Comparison of ENCODE assay signal across 8 mouse cellular contexts in genomic region chrX:105926121-105926735, GRCm38 (mm10). TPM values are rescaled to one million over a fixed set of nuclear protein-coding genes. Genes with fewer than 3 reads are reported as not detected.
A peak's percentile ranks its signal among the peaks of the same experiment; 100 is the strongest.
DNase-seq lines count a peak whose midpoint lies in the region; ATAC-seq and TF ChIP-seq lines count a peak whose summit lies in the region.

No protein-coding gene starts in this region.

- no peak for ATAC-seq in forebrain, embryonic 12.5 days (ENCODE audit: low FRiP score)
- no peak for ATAC-seq in heart, embryonic 16.5 days (replicated peaks; ENCODE audit: extremely low read depth, insufficient read depth, low FRiP score)
- no peak for ATAC-seq in liver, postnatal 0 days

- H3K4me2 ChIP-seq in forebrain, embryonic 12.5 days: 0 out of 2 replicates have a peak overlapping the region, but pooled peaks have one; percentile 52
- H3K4me2 ChIP-seq in heart, embryonic 16.5 days (ENCODE audit: low read depth, low read length): peak overlapping the region; percentile 67
- H3K4me2 ChIP-seq in liver, postnatal 0 days (ENCODE audit: low read depth, low read length): peak overlapping the region; percentile 51

- H3K9ac ChIP-seq in forebrain, embryonic 12.5 days: no peak overlapping the region
- H3K9ac ChIP-seq in heart, embryonic 16.5 days (ENCODE audit: low read length): no peak overlapping the region
- no peak overlapping the region for H3K9ac ChIP-seq in liver, postnatal 0 days (replicated peaks)

- no peak overlapping the region for H3K4me3 ChIP-seq in forebrain, embryonic 12.5 days (replicated peaks)
- H3K4me3 ChIP-seq in forebrain, embryonic 10.5 days: no peak overlapping the region
- no peak overlapping the region for H3K4me3 ChIP-seq in heart, embryonic 16.5 days (ENCODE audit: low read length)
- no peak overlapping the region for H3K4me3 ChIP-seq in liver, postnatal 0 days (ENCODE audit: low read depth, low read length)
- no peak overlapping the region for H3K4me3 ChIP-seq in thymus, adult 2 months (ENCODE audit: control insufficient read depth, insufficient read depth, low read length)

- no peaks in the 10 kb centered on the region for H3K36me3 ChIP-seq in forebrain, embryonic 12.5 days (replicated peaks)
- H3K36me3 ChIP-seq in forebrain, embryonic 10.5 days (replicated peaks): peaks cover 43% of the 10 kb centered on the region
- 0 out of 2 replicates have a peak, but pooled peaks cover 3% of the 10 kb centered on the region for H3K36me3 ChIP-seq in heart, embryonic 16.5 days (ENCODE audit: control insufficient read depth, insufficient read depth)
- H3K36me3 ChIP-seq in liver, postnatal 0 days (replicated peaks; ENCODE audit: insufficient read depth, low read length): no peaks in the 10 kb centered on the region
- no peaks in the 10 kb centered on the region for H3K36me3 ChIP-seq in thymus, adult 2 months (ENCODE audit: control insufficient read depth, insufficient read depth, low read length)

- peaks cover 3% of the 10 kb centered on the region; the same call in 1 of the 2 replicates for H3K9me3 ChIP-seq in forebrain, embryonic 12.5 days
- peaks cover 18% of the 10 kb centered on the region for H3K9me3 ChIP-seq in forebrain, embryonic 10.5 days
- H3K9me3 ChIP-seq in heart, embryonic 16.5 days (replicated peaks; ENCODE audit: control insufficient read depth, low read length): no peaks in the 10 kb centered on the region
- H3K9me3 ChIP-seq in liver, postnatal 0 days (ENCODE audit: low read length): no peaks in the 10 kb centered on the region

- H3K27ac ChIP-seq in forebrain, embryonic 12.5 days: no peak overlapping the region
- H3K27ac ChIP-seq in forebrain, embryonic 10.5 days: no peak overlapping the region
- no peak overlapping the region for H3K27ac ChIP-seq in heart, embryonic 16.5 days (ENCODE audit: low read length)
- H3K27ac ChIP-seq in liver, postnatal 0 days (ENCODE audit: low read depth): no peak overlapping the region; the same call in 1 of the 2 replicates
- H3K27ac ChIP-seq in thymus, adult 2 months (ENCODE audit: control insufficient read depth, insufficient read depth, low read length): peak overlapping the region; percentile 27; the same call in 1 of the 2 replicates

- H3K27me3 ChIP-seq in forebrain, embryonic 12.5 days: no peaks in the 10 kb centered on the region
- H3K27me3 ChIP-seq in forebrain, embryonic 10.5 days (ENCODE audit: poor library complexity, severe bottlenecking): no peaks in the 10 kb centered on the region
- no peaks in the 10 kb centered on the region for H3K27me3 ChIP-seq in heart, embryonic 16.5 days (ENCODE audit: control insufficient read depth, insufficient read depth, low read length)
- H3K27me3 ChIP-seq in liver, postnatal 0 days (ENCODE audit: insufficient read depth, low read length): no peaks in the 10 kb centered on the region
- no peaks in the 10 kb centered on the region for H3K27me3 ChIP-seq in thymus, adult 2 months (ENCODE audit: control insufficient read depth, insufficient read depth, low read length)

- 82% methylated on average over 12 of the region's 12 CpGs for WGBS in forebrain, embryonic 12.5 days
- WGBS in forebrain, embryonic 10.5 days: 88% methylated on average over 12 of the region's 12 CpGs
- WGBS in heart, embryonic 16.5 days: 42% methylated on average over 12 of the region's 12 CpGs
- 46% methylated on average over 12 of the region's 12 CpGs for WGBS in liver, postnatal 0 days (ENCODE audit: insufficient replicate concordance)
- WGBS in thymus, adult 2 months: 21% methylated on average over 12 of the region's 12 CpGs

- peaks cover 4% of the 10 kb centered on the region for H3K4me1 ChIP-seq in forebrain, embryonic 12.5 days
- peaks cover 2% of the 10 kb centered on the region; the same call in 1 of the 2 replicates for H3K4me1 ChIP-seq in forebrain, embryonic 10.5 days
- H3K4me1 ChIP-seq in heart, embryonic 16.5 days (ENCODE audit: control insufficient read depth, insufficient read depth, low read length): peaks cover 10% of the 10 kb centered on the region
- no peaks in the 10 kb centered on the region; the same call in 1 of the 2 replicates for H3K4me1 ChIP-seq in liver, postnatal 0 days (ENCODE audit: insufficient read depth)
- H3K4me1 ChIP-seq in thymus, adult 2 months (replicated peaks; ENCODE audit: control insufficient read depth, insufficient read depth, low read length): peaks cover 10% of the 10 kb centered on the region

- TF ChIP-seq POLR2A in thymus, adult 2 months (IDR thresholded peaks at IDR 0.05; ENCODE audit: control insufficient read depth, extremely low read depth, insufficient read depth, low read length, poor library complexity): no peak

- no peak for DNase-seq in forebrain, embryonic 10.5 days (ENCODE audit: extremely low spot score, low spot score)
- DNase-seq in B cell, adult 2 months: peak; percentile 13 to 20
- peak; percentile 61 to 63 for DNase-seq in adrenal gland, postnatal 36 days
- DNase-seq in liver, postnatal 0 days: no peak
- DNase-seq in thymus, adult 2 months: peak; percentile 8
- DNase-seq in layer of hippocampus, postnatal 36 days: no peak

- no peak for TF ChIP-seq CTCF in liver, postnatal 0 days (IDR thresholded peaks at IDR 0.05; ENCODE audit: low read depth)
- no peak for TF ChIP-seq CTCF in thymus, adult 2 months (IDR thresholded peaks at IDR 0.05; ENCODE audit: borderline replicate concordance, control insufficient read depth, extremely low read depth, insufficient read depth, low read length, poor library complexity)

- no peak for TF ChIP-seq EP300 in liver, postnatal 0 days (IDR thresholded peaks at IDR 0.05; ENCODE audit: low read depth)

RNA-seq across cellular contexts. Expression of gene Atrx, which starts 3.0 kb away (rescaled TPM):
- polyA plus RNA-seq in forebrain, embryonic 12.5 days (2016; fragmentation: Nextera tagmentation; extraction: Ambion mirVana): 245 and 253 TPM in 2 replicates
- polyA plus RNA-seq in forebrain, embryonic 10.5 days (2016; fragmentation: Nextera tagmentation; extraction: Ambion mirVana): 181 and 182 TPM in 2 replicates
- 100 to 1,000 TPM; 109 to 111 TPM for total RNA-seq in adrenal gland, postnatal 36 days (2021)
- 115 and 124 TPM in 2 replicates for polyA plus RNA-seq in heart, embryonic 16.5 days (2015; fragmentation: Nextera tagmentation; extraction: Ambion mirVana)
- 30.4 and 35.0 TPM in 2 replicates for polyA plus RNA-seq in liver, postnatal 0 days (2015; fragmentation: Nextera tagmentation; extraction: Ambion mirVana)
- polyA plus RNA-seq in thymus, adult 2 months (2012; rRNA removed): 104 and 131 TPM in 2 replicates
- total RNA-seq in layer of hippocampus, postnatal 36 days (2021): 100 to 1,000 TPM; 175 to 193 TPM

Comparison
In these comparisons a context has a peak if more than half of its experiments do, and no peak if none do; other contexts are left out.
1. DNase-seq: peak in B cell, adult 2 months (2 of 2), adrenal gland, postnatal 36 days (2 of 2) and thymus, adult 2 months (single experiment); none in forebrain, embryonic 10.5 days (single experiment), liver, postnatal 0 days (single experiment) and layer of hippocampus, postnatal 36 days (0 of 2).
2. Peak in every context shown above with its lines, with median percentiles within 50 percentile points of each other: H3K4me2 ChIP-seq.